Mouse (Mus musculus): ENCODE results near the gene Aacs. TPM values are rescaled to one million over a fixed set of nuclear protein-coding genes. Genes with fewer than 3 reads are reported as not detected.
A peak's percentile ranks its signal among the peaks of the same experiment; 100 is the strongest.

Aacs gene
- total RNA-seq, 2 experiments from 2014 or later, result 41.0 to 51.2 TPM

GRCm38 (mm10) chr5:125526464-125526863 is 50.9 kb downstream of the Aacs start:
- no peak for DNase-seq (ENCODE audit: low spot score in 2 of 2)
- intact Hi-C loops (cut with DNase I), result no loop called here

GRCm38 (mm10) chr5:125529109-125529508 is 53.5 kb downstream of the Aacs start:
- peak; percentile 73 to 82 for DNase-seq (ENCODE audit: low spot score in 2 of 2)
- intact Hi-C loops (cut with DNase I), result no loop called here

GRCm38 (mm10) chr5:125531634-125532033 is 56.0 kb downstream of the Aacs start, which contains the start of gene Tmem132b:
TSS of gene Tmem132b (plus strand) at chr5:125531774.
- intact Hi-C loops (cut with DNase I), result loop anchor here (5.0 to 10.0 kb wide), 7 partner anchors 46 to 1283 kb away; no protein-coding TSS in a partner anchor
- DNase-seq (ENCODE audit: low spot score in 2 of 2), result peak; percentile 62 to 80

GRCm38 (mm10) chr5:125532191-125532544 is 56.6 kb downstream of the Aacs start:
- peak; percentile 70 to 83 for DNase-seq (ENCODE audit: low spot score in 2 of 2)
- intact Hi-C loops (cut with DNase I), result loop anchor here (5.0 to 10.0 kb wide), 7 partner anchors 45 to 1283 kb away; no protein-coding TSS in a partner anchor

GRCm38 (mm10) chr5:125532545-125533224 is 57.1 kb downstream of the Aacs start:
- no peak for DNase-seq (ENCODE audit: low spot score in 2 of 2)
- intact Hi-C loops (cut with DNase I), result loop anchor here (5.0 to 10.0 kb wide), 7 partner anchors 45 to 1282 kb away; no protein-coding TSS in a partner anchor

GRCm38 (mm10) chr5:125533225-125533900 is 57.7 kb downstream of the Aacs start:
- intact Hi-C loops (cut with DNase I), result loop anchor here (5.0 to 10.0 kb wide), 7 partner anchors 44 to 1281 kb away; no protein-coding TSS in a partner anchor
- DNase-seq (ENCODE audit: low spot score in 2 of 2), result peak; percentile 67 to 69

- intact Hi-C loops (cut with DNase I), result loop anchor here (5.0 to 10.0 kb wide), 7 partner anchors 43 to 1281 kb away; no protein-coding TSS in a partner anchor
- DNase-seq (ENCODE audit: low spot score in 2 of 2), result no peak
These were observed 58.6 kb downstream of the Aacs start for GRCm38 (mm10) chr5:125534168-125534610.

- DNase-seq (ENCODE audit: low spot score in 2 of 2), result peak; percentile 79
- intact Hi-C loops (cut with DNase I), result loop anchor here (5.0 to 10.0 kb wide), 7 partner anchors 43 to 1280 kb away; no protein-coding TSS in a partner anchor
These were observed 59.2 kb downstream of the Aacs start for GRCm38 (mm10) chr5:125534611-125535324.

- intact Hi-C loops (cut with DNase I), result no loop called here
These were observed 69.5 kb downstream of the Aacs start for GRCm38 (mm10) chr5:125545090-125545489.

GRCm38 (mm10) chr5:125546293-125546692 is 70.7 kb downstream of the Aacs start:
- intact Hi-C loops (cut with DNase I), result no loop called here
- DNase-seq (ENCODE audit: low spot score in 2 of 2), result no peak

More at GRCm38 (mm10) chr5:125545090-125545489, 69.5 kb downstream of the Aacs start:
- no peak for DNase-seq (ENCODE audit: low spot score in 2 of 2)

GRCm38 (mm10) chr5:125549750-125550489 is 74.3 kb downstream of the Aacs start:
- intact Hi-C loops (cut with DNase I), result no loop called here
- DNase-seq (ENCODE audit: low spot score in 2 of 2), result no peak

GRCm38 (mm10) chr5:125555732-125556131 is 80.1 kb downstream of the Aacs start:
- DNase-seq (ENCODE audit: low spot score in 2 of 2), result no peak
- intact Hi-C loops (cut with DNase I), result no loop called here

- intact Hi-C loops (cut with DNase I), result no loop called here
- no peak for DNase-seq (ENCODE audit: low spot score in 2 of 2)
These were observed 87.9 kb downstream of the Aacs start for GRCm38 (mm10) chr5:125563492-125563891.

GRCm38 (mm10) chr5:125565725-125566124 is 90.1 kb downstream of the Aacs start:
- intact Hi-C loops (cut with DNase I), result no loop called here
- DNase-seq (ENCODE audit: low spot score in 2 of 2), result no peak

Small RNA genes lying within 50 kb of the gene (microRNA-seq; reads per million reads assigned to microRNA genes)
- gene Gm27551, result not detected

Other genes starting within 250 kb of the Aacs start
- 10 to 100 TPM; 22.0 to 28.0 TPM for gene Scarb1, start 134.7 kb upstream of the Aacs start, total RNA-seq (2021)
- gene Gm10382, start 86.5 kb upstream of the Aacs start, total RNA-seq (2021), result under 1 TPM in 1 of 2 experiments, not detected in 1; 0.32 TPM
- gene Ubc, start 85.6 kb upstream of the Aacs start, total RNA-seq (2021), result 100 to 1,000 TPM; 817 to 877 TPM
- 10 to 100 TPM; 11.2 to 11.7 TPM for gene Dhx37, start 41.7 kb upstream of the Aacs start, total RNA-seq (2021)
- gene Bri3bp, start 34.2 kb upstream of the Aacs start, total RNA-seq (2021), result 100 to 1,000 TPM in 1 of 2 experiments, 10 to 100 TPM in 1; 91.6 to 102 TPM
- 100 to 1,000 TPM; 140 to 144 TPM for gene Tmem132b, start 56.0 kb downstream of the Aacs start, total RNA-seq (2021)